Mouse (Mus musculus): Measurements from ENCODE around the gene Tmem25.

The Tmem25 gene

DNA sequence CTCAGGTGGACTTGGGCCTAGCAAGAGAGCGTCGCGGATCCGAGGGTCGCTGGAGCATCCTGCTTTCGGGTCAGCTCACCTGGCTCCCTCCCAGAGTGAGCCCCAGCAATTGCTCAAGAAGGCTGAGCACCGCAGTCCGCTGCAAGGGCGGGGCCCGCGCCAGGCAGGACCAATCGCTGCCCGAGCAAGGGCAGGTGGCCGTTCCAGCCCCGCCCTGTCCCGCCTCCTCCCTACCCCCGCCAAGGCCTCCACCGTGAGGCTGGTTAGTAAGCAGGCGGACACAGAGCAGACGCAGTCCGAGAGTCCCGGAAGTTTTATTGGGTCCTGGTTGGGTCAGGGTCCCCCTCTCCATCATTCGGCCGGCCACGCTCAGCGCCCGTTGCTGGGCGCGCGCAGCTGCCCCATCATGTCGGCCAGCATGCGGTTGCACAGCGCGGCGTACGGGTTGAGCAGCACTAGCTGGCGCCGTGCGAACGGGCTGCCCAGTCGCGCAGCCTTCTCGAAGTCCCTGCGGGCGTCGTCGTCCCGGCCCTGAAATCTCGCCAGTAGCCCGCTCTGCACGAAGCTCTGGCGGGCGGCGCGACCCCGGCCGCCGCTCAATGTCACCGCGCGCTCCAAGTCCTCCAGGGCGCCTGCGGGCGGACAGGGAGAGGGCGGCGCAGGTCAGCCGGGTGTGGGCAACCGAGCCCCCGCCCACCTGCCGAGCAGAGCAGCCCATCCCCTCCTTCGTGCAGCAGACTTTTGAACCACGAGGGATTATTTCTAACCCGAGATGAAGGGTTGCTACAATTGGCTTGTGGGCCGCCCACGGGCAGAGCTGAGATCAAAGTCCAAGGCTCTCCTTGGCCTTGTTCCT is at the start of gene Tmem25:
Tmem25 (minus strand) TSS at position 206 of the 856 bp plus-strand sequence.
- DNase-seq (ENCODE audit: low spot score) = peak; percentile 88

DNA sequence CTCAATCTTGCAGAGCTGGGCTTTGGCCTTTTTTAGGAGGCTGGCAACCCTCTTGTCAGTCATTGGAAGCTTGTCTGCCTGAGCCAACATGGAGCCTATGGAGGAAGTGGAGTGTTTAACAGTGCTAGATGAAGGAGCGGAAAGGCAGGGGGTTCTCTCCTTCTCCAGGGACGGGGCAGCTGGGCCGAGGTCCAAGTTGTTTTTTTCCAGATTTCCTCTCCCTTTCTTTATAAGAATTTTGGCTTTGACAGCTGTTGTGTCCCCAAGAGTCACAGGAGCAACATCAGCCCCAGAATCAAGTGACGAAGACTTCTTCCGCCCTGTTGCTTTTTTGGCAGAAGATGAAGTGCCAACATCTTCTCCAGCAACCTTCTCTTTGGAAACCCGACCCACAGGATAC is 48.3 kb upstream of the Tmem25 start:
- no peak for DNase-seq (ENCODE audit: low spot score)

GRCm38 (mm10) chr9:44841241-44841640 is 42.1 kb upstream of the Tmem25 start:
- peak; percentile 38 for DNase-seq (ENCODE audit: low spot score)

DNA sequence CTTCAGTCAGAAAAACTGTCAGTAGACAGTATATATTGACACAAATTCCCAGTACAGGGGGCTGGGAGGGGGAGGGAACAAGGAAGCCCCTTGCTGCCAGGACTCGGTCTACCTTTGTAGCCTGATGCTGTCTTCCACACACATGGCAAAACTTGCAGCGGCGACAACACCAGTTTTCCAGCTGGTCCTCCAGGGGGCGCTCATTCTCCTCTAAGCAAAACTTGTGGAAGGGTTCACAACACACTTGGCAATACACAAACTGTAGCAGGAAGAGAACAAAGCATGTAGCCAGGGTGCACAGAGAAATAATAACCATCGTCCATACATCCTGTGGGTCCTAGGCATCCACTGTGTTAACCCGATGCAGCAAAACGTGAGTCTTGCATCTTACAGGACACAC is 37.3 kb upstream of the Tmem25 start:
- peak; percentile 71 for DNase-seq (ENCODE audit: low spot score)

DNA sequence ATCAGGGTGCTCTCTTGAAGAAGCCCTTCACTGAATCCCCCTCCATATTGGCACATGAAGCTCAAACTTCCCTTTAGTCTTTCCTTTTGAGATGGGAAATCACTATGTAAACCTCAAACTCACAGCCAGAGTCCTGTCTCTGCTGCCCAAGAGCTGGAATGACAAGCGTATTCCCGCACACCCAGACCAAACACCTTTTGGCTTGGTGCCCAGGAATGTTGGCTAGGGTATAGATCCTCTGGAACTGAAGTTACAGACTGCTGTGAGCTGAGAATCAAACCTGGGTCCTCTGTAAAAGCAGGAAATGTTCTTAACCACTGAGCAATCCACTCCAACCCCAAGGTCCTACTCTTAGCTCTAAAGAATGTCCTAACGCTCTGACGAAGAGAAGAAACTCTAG is 33.2 kb upstream of the Tmem25 start:
- DNase-seq (ENCODE audit: low spot score) = peak; percentile 21

GRCm38 (mm10) chr9:44830506-44830905 is 31.4 kb upstream of the Tmem25 start:
- DNase-seq (ENCODE audit: low spot score) = no peak

GRCm38 (mm10) chr9:44828944-44829343 is 29.8 kb upstream of the Tmem25 start:
- DNase-seq (ENCODE audit: low spot score) = no peak

- no peak for DNase-seq (ENCODE audit: low spot score)
These were observed 27.6 kb upstream of the Tmem25 start for GRCm38 (mm10) chr9:44826660-44827059.

DNA sequence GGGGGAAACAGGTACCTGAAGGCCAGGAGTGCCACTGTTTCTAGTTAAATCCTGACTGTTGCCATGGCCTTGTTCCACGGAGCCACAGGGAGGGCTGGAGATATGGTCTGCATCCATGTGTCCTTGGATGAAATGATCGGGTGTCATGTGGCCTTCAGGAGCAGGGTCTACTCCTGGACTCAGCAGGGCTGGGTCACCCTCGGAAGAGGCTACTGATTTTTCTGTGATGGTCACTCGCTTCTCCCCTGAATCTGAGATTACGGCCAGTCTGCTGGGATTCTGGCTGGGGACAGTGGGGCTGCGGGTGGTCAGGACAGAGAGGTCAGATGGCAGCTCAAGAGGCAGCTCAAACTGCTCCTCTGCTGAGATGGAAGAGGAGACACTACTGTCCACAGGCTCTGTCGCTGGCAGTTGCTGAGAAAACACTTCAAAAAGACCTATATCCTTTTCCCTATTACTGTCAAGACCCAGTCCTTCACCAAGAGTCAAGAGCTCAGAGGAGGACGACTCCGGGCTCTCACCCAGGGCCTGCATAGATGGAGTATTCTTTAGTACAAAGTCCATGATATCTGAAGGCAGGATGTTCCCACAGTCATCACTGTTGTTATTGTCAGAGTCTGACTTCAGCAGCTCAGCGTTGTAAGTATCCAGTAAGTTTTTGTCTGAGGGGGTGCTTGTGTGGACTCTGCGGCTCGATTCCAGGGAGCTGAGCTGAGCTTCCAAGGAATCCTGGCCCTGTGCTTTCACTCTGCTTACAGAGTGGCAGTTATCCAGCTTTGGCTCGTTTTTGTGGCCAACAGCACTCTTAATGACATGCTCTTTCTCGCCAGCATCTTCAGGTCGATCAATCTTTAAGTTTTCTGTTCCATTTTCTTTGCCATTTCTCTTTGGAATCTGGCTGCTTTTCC is 21.1 kb upstream of the Tmem25 start:
- no peak for DNase-seq (ENCODE audit: low spot score)

- DNase-seq (ENCODE audit: low spot score) = no peak
These were observed 18.4 kb upstream of the Tmem25 start for GRCm38 (mm10) chr9:44817522-44817921.

- DNase-seq (ENCODE audit: low spot score) = no peak
These were observed 15.1 kb upstream of the Tmem25 start for GRCm38 (mm10) chr9:44814179-44814578.

DNA sequence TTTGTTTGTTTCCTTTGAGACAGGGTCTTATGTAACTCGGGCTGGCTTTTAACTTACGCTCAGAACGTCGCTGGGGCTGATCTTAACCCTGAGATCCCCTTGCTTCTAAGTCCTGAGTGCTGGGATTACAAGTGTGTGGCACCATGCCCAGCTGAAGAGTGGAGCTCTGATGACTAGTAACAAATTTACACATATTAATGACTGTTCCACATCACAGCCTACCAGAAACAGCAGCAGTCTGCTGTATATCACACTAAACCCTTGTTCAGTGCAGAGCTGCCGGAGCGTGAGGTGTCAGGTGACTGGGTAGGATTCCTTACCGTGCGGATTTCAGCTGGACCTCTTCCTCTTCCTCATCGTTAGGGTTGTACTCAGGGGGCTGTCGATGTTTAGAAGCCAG is 11.2 kb upstream of the Tmem25 start:
- no peak for DNase-seq (ENCODE audit: low spot score)

- DNase-seq (ENCODE audit: low spot score) = no peak
These were observed 8.7 kb upstream of the Tmem25 start for GRCm38 (mm10) chr9:44807778-44808177.

DNA sequence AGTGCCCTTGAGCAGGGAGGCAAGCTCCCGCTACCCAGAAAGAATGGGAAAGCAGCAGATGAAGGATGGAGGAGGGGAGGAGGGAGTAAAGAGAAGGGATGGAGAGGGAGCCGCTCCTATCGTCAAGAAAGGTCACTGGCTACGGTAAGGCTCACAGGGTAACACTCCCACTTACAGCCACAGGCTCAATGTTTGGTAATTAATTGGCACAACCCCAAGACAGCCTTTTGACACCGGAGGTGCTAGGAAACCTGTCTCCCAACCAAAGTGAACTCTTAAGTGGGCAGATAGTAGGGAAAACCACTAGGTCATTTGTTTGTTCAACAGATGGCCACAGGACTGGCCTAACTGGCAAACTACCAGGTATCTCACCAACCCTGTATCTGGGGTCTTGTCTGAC is 8.0 kb upstream of the Tmem25 start:
- peak; percentile 34 for DNase-seq (ENCODE audit: low spot score)

GRCm38 (mm10) chr9:44805536-44805935 is 6.4 kb upstream of the Tmem25 start:
- no peak for DNase-seq (ENCODE audit: low spot score)

DNA sequence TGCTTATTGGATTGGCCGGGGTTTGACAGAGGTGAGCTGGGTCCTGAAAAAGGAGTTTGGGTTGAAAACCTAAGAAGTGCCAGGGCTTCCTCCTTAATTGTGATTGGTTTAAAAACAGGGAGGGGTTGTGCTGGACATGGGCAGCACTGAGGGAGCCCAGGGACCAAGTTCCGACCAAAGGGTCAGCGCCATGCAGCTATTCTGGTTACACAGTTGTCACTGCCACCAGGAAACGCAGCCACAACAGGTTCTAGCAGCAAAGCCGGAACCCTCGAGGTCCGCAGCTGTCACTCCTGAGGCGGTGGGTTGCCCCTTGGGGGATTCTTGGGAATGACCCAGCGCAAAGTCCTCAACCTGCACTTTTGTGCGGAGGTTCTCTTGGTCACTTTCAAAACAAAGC is 5.6 kb upstream of the Tmem25 start:
- DNase-seq (ENCODE audit: low spot score) = no peak

- DNase-seq (ENCODE audit: low spot score) = peak; percentile 75
These were observed 3.8 kb upstream of the Tmem25 start, which contains the start of gene Ttc36 for GRCm38 (mm10) chr9:44802808-44803450. TSS of gene Ttc36 (minus strand) at chr9:44803072.

DNA sequence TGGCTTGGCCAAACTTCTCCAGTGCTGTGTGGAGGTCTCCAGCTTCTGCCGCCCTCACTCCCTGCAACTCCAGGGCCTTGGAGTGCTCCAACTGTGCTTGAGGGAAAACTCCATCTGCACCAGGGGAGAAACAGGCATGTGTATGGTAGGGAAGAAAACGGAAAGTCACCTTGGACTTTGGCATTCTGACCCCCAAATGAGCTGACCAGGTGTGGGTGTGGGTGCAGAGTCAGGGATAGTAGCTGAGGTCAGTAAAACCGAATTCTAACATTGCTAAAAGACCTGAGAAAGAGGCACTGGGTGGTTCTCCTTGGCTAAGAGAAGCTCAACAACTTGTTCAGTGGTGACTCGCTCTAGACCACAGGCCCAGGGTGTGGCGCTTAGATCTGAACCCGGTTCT is 2.6 kb upstream of the Tmem25 start:
- DNase-seq (ENCODE audit: low spot score) = no peak

- no peak for DNase-seq (ENCODE audit: low spot score)
These were observed 834 bp upstream of the Tmem25 start for GRCm38 (mm10) chr9:44799958-44800324.

DNA sequence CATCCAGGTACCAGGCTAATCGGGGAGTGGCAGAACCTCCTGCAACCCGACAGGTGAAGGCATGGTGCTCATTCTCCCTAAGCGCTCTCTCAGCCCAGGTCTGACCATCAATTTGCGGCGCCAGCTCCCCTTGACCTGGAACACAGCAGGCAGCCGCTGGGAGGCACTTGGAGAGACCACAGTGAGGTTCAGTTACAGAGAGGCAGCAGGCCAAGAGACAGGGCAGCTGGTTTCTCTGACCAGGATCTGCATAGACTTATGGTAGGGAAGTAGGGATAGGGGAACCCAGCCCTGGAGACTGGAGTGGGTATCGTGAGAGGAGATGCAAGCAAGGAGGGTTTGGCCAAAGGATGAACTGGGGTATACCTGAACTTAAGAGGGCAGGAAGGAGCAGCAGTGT is 809 bp downstream of the Tmem25 start:
- no peak for DNase-seq (ENCODE audit: low spot score)

DNA sequence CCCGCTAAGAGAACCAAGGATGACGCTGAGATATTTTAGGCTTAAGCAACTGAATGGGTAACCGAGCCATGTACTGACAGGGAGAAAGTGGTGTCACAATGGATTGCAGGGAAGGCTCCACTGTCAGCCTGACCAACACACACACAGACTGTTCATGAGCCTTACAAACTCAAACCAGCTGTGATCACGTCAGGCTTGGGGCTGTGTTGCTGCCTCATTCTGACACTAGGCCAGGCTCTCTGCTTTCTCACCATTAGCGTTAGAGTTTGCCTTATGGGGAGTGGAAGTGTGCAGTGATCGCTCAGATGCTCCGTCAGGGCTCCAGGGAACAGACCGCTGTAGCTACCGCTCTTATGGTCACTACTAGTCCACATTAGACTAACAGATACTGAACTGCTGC is 6.3 kb downstream of the Tmem25 start:
- no peak for DNase-seq (ENCODE audit: low spot score)
